Mouse (Mus musculus) hindbrain, embryonic 12.5 days (tissue): ENCODE data around the gene Kat6b. TPM values are rescaled to one million over a fixed set of nuclear protein-coding genes. Genes with fewer than 3 reads are reported as not detected.

Experiments used
- ATAC-seq: fragments of 200-750 bp; cut with Nextera tagmentation; 2 replicates; pipeline ENCODE4 v1.8.0; 2017; ENCODE audit warnings: moderate TSS enrichment; ENCODE audit not compliant: low FRiP score
- H3K27ac ChIP-seq: fragments of 300-500 bp; sonication (generic); 2 replicates; pipeline ENCODE4 v1.5.1; 2016; ENCODE audit warnings: mild to moderate bottlenecking
- H3K27me3 ChIP-seq: fragments of 300-500 bp; sonication (generic); 2 replicates; pipeline ENCODE4 v1.6.1; 2016; ENCODE audit warnings: mild to moderate bottlenecking
- H3K36me3 ChIP-seq: fragments of 300-500 bp; sonication (generic); 2 replicates; pipeline ENCODE4 v1.6.1; 2016; ENCODE audit warnings: mild to moderate bottlenecking
- H3K4me1 ChIP-seq: fragments of 300-500 bp; sonication (generic); 2 replicates; pipeline ENCODE4 v1.6.1; 2016
- H3K4me2 ChIP-seq: fragments of 300-500 bp; sonication (generic); replicated peaks from 2 replicates; pipeline ENCODE4 v1.6.1; 2016; ENCODE audit warnings: mild to moderate bottlenecking
- H3K4me3 ChIP-seq: fragments of 300-500 bp; sonication (generic); 2 replicates; pipeline ENCODE4 v1.5.1; 2016; ENCODE audit warnings: mild to moderate bottlenecking
- H3K9ac ChIP-seq: fragments of 300-500 bp; sonication (generic); 2 replicates; pipeline ENCODE4 v1.6.1; 2016; ENCODE audit warnings: mild to moderate bottlenecking, moderate library complexity
- H3K9me3 ChIP-seq: fragments of 300-500 bp; sonication (generic); replicated peaks from 2 replicates; pipeline ENCODE4 v1.6.1; 2016; ENCODE audit warnings: mild to moderate bottlenecking
- WGBS: fragments of 180-500 bp; shearing (Covaris S2); methylation state at CpG from one replicate; pipeline ENCODE4 v1.1.7; 2016; 5-methylcytosine and 5-hydroxymethylcytosine counted together
- polyA plus RNA-seq: library from polyadenylated mRNA; unstranded; fragments of >200 nt; fragmentation: Nextera tagmentation; extraction: Ambion mirVana; gene quantifications from 2 replicates; pipeline ENCODE4 v1.2.1, GENCODE M21; 2016

Gene Kat6b
- polyA plus RNA-seq, 1 experiment from 2014 or later, result 27.1 TPM

- no peak for ATAC-seq
- H3K9ac ChIP-seq, result no peak overlapping the region
- WGBS, result 86% methylated on average over 8 of the region's 8 CpGs
These were observed 93.6 kb downstream of the Kat6b start for GRCm38 (mm10) chr14:21574686-21575309.

DNA sequence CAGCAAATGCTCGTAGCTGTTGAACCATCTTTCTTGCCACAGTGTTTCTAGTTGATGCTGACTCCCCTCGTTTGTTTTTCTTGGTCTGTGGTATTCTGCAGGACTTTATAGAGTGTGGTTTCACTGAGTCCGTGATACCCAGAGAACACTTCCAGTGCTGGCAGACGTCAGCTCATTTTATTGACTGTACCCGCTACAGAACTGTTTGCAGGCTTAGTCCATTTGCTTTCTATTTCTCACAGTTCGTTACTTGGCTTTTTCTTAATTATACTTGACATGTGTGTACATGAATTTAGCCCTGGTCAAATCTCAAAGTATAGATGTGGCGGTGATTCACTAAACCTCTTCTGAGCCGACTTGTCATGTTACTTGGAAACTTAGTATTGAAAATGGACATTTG is 95.6 kb downstream of the Kat6b start:
- 85% methylated on average over 8 of the region's 8 CpGs for WGBS
- H3K4me2 ChIP-seq, result no peak overlapping the region
- no peak overlapping the region for H3K9ac ChIP-seq
- no peak overlapping the region for H3K27ac ChIP-seq
- H3K9me3 ChIP-seq, result no peaks in the 10 kb centered on the region
- no peaks in the 10 kb centered on the region for H3K36me3 ChIP-seq
- no peaks in the 10 kb centered on the region for H3K27me3 ChIP-seq
- H3K4me3 ChIP-seq, result no peak overlapping the region
- peaks cover 12% of the 10 kb centered on the region for H3K4me1 ChIP-seq
- ATAC-seq, result no peak

More at GRCm38 (mm10) chr14:21574686-21575309, 93.6 kb downstream of the Kat6b start:
- no peaks in the 10 kb centered on the region for H3K36me3 ChIP-seq
- no peak overlapping the region for H3K27ac ChIP-seq
- H3K4me2 ChIP-seq, result no peak overlapping the region
- no peaks in the 10 kb centered on the region for H3K9me3 ChIP-seq
- 0 out of 2 replicates have a peak, but pooled peaks cover 2% of the 10 kb centered on the region for H3K4me1 ChIP-seq
- no peak overlapping the region for H3K4me3 ChIP-seq
- no peaks in the 10 kb centered on the region for H3K27me3 ChIP-seq

DNA sequence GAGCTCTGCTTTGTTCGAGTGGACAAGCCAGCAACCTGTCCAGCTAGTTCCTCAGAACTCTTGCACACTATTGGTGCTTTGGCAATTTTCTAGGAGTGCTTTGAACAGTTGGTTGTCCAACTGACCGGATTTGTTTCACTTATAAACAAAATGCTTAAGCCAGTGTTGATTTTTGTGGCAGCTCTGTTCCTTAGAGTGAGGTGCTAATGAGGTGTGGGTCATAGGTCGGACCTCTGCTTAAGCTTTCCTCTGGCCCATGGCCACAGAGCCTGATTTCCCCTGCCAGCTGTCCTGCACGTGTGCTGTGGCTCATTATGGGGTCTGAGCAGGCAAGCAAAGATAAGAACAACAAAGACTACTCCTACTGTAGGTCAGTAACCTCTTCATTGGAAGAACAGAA is 100.0 kb downstream of the Kat6b start:
- Histone ChIP-seq H3K9ac (no peak overlapping the region), H3K27ac (no peak overlapping the region), H3K4me1 (peaks cover 30% of the 10 kb centered on the region), H3K9me3 (no peaks in the 10 kb centered on the region), H3K4me3 (no peak overlapping the region), H3K36me3 (no peaks in the 10 kb centered on the region), H3K4me2 (no peak overlapping the region), H3K27me3 (no peaks in the 10 kb centered on the region)
- ATAC-seq, result no peak
- 22% methylated on average over 4 of the region's 4 CpGs for WGBS

DNA sequence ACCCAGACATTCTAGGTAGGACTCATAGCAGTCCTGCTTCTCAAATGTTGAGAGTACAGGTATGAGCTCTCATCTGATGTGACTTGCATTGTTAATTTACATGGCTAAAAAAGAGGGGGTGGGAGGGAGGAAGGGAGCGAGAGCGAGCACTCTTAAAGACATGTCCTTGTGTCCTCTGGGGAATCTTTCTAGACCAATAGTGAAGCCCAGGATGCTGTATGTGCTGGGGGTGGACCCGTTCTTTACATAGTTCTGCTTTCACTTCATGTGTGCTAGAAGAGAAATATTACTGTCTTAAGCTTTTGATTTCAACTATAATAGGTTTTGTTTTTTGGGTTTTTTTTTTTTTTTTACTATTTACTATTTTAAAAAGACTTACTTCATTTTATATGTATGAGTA is 101.1 kb downstream of the Kat6b start:
- no peak for ATAC-seq
- H3K4me2 ChIP-seq, result no peak overlapping the region
- H3K9ac ChIP-seq, result no peak overlapping the region
- 74% methylated on average over 3 of the region's 3 CpGs for WGBS
- H3K9me3 ChIP-seq, result no peaks in the 10 kb centered on the region
- no peaks in the 10 kb centered on the region for H3K36me3 ChIP-seq
- peaks cover 40% of the 10 kb centered on the region for H3K4me1 ChIP-seq
- no peaks in the 10 kb centered on the region for H3K27me3 ChIP-seq
- H3K27ac ChIP-seq, result no peak overlapping the region
- H3K4me3 ChIP-seq, result no peak overlapping the region

DNA sequence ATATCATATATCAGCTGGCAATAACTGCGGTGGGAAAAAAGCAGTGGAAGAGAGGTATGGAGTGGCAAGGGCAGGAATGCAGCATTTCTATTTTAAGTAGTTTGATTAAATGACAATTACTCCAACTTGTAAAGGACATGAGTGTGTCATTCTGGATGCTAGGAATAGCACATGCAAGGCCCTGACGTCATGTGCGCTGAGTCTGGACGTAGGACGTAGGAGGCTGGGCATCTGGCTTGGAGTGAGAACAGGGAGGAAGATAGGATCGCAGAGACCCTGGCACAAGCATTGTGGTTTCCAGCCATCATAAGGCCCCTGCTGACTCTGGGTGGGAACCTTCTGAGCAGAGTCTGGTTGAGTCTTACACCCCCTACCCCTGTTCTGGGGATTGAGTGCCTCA is 101.8 kb downstream of the Kat6b start:
- Histone ChIP-seq H3K9me3 (no peaks in the 10 kb centered on the region), H3K9ac (no peak overlapping the region), H3K4me2 (no peak overlapping the region), H3K4me1 (peaks cover 40% of the 10 kb centered on the region), H3K4me3 (no peak overlapping the region), H3K27me3 (no peaks in the 10 kb centered on the region), H3K36me3 (no peaks in the 10 kb centered on the region), H3K27ac (no peak overlapping the region)
- WGBS, result 75% methylated on average over 6 of the region's 6 CpGs
- ATAC-seq, result no peak

- no peaks in the 10 kb centered on the region for H3K9me3 ChIP-seq
- H3K9ac ChIP-seq, result no peak overlapping the region
- H3K36me3 ChIP-seq, result no peaks in the 10 kb centered on the region
- no peak overlapping the region for H3K4me3 ChIP-seq
- WGBS, result 75% methylated on average over 5 of the region's 5 CpGs
- H3K4me1 ChIP-seq, result peaks cover 40% of the 10 kb centered on the region
- ATAC-seq, result no peak
- no peaks in the 10 kb centered on the region for H3K27me3 ChIP-seq
- no peak overlapping the region for H3K4me2 ChIP-seq
- no peak overlapping the region for H3K27ac ChIP-seq
These were observed 102.6 kb downstream of the Kat6b start for GRCm38 (mm10) chr14:21583868-21584267.

- no peak for ATAC-seq
- H3K27me3 ChIP-seq, result no peaks in the 10 kb centered on the region
- H3K4me3 ChIP-seq, result no peak overlapping the region
- H3K27ac ChIP-seq, result no peak overlapping the region
- H3K9ac ChIP-seq, result no peak overlapping the region
- no peaks in the 10 kb centered on the region for H3K36me3 ChIP-seq
- 10% methylated on average over 6 of the region's 6 CpGs for WGBS
- no peaks in the 10 kb centered on the region for H3K9me3 ChIP-seq
- peaks cover 40% of the 10 kb centered on the region for H3K4me1 ChIP-seq
- H3K4me2 ChIP-seq, result no peak overlapping the region
These were observed 103.4 kb downstream of the Kat6b start for GRCm38 (mm10) chr14:21584468-21585135.

- 59% methylated on average over 8 of the region's 8 CpGs for WGBS
- Histone ChIP-seq H3K4me2 (no peak overlapping the region), H3K4me3 (no peak overlapping the region), H3K9me3 (no peaks in the 10 kb centered on the region), H3K4me1 (peaks cover 35% of the 10 kb centered on the region), H3K9ac (no peak overlapping the region), H3K36me3 (no peaks in the 10 kb centered on the region), H3K27ac (no peak overlapping the region), H3K27me3 (no peaks in the 10 kb centered on the region)
- ATAC-seq, result no peak
These were observed 104.4 kb downstream of the Kat6b start for GRCm38 (mm10) chr14:21585491-21586251.

DNA sequence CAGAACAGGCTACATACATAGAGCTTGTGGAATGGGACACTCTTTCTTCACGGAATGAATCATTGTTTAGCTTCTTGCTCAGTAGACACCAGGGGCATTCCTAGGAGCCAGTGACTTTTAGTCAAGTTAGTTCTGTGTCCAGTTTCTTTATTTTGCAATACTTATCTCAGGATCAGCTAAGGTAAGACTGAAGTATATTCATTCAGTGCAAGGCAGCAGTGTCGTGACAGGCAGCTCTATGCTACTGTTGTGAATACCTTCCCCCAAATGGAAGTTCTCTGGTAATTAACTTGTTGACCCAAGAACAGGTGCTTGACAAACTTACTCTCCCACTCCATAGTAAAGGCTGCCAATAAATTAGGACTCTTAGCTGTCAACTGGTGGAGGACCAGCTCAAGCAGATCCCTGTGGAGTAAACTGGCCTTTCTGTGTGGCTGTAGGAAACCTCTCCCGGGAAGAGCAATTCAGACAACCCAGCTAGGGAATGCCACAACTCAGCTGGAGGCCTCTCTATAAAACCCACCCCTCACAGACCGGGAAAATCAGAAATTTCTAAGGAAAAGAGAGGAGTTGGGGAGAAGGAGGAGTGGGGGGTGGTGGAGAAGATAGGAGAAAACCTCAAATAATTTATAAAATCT is 105.4 kb downstream of the Kat6b start:
- H3K9me3 ChIP-seq, result no peaks in the 10 kb centered on the region
- H3K4me3 ChIP-seq, result no peak overlapping the region
- no peaks in the 10 kb centered on the region for H3K36me3 ChIP-seq
- no peak overlapping the region for H3K27ac ChIP-seq
- H3K27me3 ChIP-seq, result no peaks in the 10 kb centered on the region
- no peak overlapping the region for H3K9ac ChIP-seq
- WGBS, result 17% methylated on average over 4 of the region's 4 CpGs
- no peak overlapping the region for H3K4me2 ChIP-seq
- ATAC-seq, result no peak
- peaks cover 28% of the 10 kb centered on the region for H3K4me1 ChIP-seq

DNA sequence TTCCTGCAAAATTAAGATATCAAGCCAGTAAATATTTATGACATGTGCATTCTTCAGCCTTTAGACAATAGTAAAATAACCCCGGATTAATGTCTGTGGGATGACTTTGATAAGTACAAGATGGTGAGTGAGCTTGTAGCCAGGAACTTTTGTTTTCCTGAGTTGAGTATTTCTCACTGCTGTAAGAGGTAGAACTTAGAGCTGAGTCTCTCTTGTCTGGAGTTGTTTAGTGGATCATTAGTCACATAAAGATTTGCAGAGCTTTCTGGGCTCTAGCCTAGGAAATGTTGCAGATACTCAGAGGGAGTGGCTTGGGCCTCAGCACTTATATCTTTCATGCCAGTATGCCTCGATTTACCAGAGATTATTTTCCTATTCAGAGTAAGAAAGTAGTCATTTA is 106.7 kb downstream of the Kat6b start:
- Histone ChIP-seq H3K36me3 (no peaks in the 10 kb centered on the region), H3K27ac (no peak overlapping the region), H3K9ac (no peak overlapping the region), H3K4me1 (peaks cover 25% of the 10 kb centered on the region), H3K4me3 (no peak overlapping the region), H3K9me3 (no peaks in the 10 kb centered on the region; the same call in 1 of the 2 replicates), H3K27me3 (no peaks in the 10 kb centered on the region), H3K4me2 (no peak overlapping the region)
- WGBS, result 87% methylated on average over 2 of the region's 2 CpGs
- ATAC-seq, result no peak

GRCm38 (mm10) chr14:21589620-21590019 is 108.4 kb downstream of the Kat6b start:
- 92% methylated on average over 7 of the region's 7 CpGs for WGBS
- no peak for ATAC-seq

GRCm38 (mm10) chr14:21590205-21590604 is 109.0 kb downstream of the Kat6b start:
- H3K9me3 ChIP-seq, result no peaks in the 10 kb centered on the region; the same call in 1 of the 2 replicates
- 86% methylated on average over 4 of the region's 4 CpGs for WGBS

More at GRCm38 (mm10) chr14:21589620-21590019, 108.4 kb downstream of the Kat6b start:
- Histone ChIP-seq H3K9ac (no peak overlapping the region), H3K27me3 (no peaks in the 10 kb centered on the region), H3K4me1 (peaks cover 18% of the 10 kb centered on the region), H3K4me3 (no peak overlapping the region), H3K27ac (no peak overlapping the region), H3K36me3 (no peaks in the 10 kb centered on the region), H3K9me3 (no peaks in the 10 kb centered on the region; the same call in 1 of the 2 replicates), H3K4me2 (no peak overlapping the region)

More at GRCm38 (mm10) chr14:21590205-21590604, 109.0 kb downstream of the Kat6b start:
- H3K4me2 ChIP-seq, result no peak overlapping the region
- no peaks in the 10 kb centered on the region for H3K27me3 ChIP-seq
- H3K9ac ChIP-seq, result no peak overlapping the region
- no peak overlapping the region for H3K27ac ChIP-seq
- ATAC-seq, result no peak
- peaks cover 15% of the 10 kb centered on the region for H3K4me1 ChIP-seq
- no peak overlapping the region for H3K4me3 ChIP-seq
- H3K36me3 ChIP-seq, result no peaks in the 10 kb centered on the region
